Mouse (Mus musculus): ENCODE measurements around the gene Slc39a13. TPM values are rescaled to one million over a fixed set of nuclear protein-coding genes. Genes with fewer than 3 reads are reported as not detected.
"Not testable (repeated sequence)": the region's sequence is repeated elsewhere in the genome, so short reads cannot be mapped to it uniquely, and the experiment has no call there.

Gene Slc39a13
- polyA plus RNA-seq, 1 experiment from 2014 or later, result 21.9 TPM

DNA sequence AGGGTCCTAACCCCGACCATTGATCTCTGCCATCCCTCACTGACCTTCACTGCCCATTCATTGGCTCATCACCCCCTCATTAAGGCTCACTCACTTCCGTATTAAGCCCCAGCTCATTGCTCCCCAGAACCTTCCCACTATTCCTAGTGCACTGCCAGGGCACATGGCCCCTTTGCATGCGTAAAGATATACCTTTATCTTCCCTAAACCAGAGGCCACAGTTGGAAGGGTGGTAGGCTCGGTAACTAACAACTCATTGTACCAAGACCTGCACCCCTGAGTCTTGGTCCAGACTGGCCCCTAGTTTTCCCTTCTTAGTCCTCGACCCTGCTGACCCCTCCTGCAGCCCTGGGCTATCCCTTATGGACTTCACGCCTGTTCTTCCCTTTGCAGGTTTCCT lies 43.6 kb upstream of the Slc39a13 start:
- no peaks in the 10 kb centered on the region for H3K9me3 ChIP-seq (ENCODE audit: control insufficient read depth, low read length)
- H3K9ac ChIP-seq (ENCODE audit: low read length), result no peak overlapping the region
- no peak overlapping the region for H3K27ac ChIP-seq (ENCODE audit: low read depth, low read length)
- H3K4me3 ChIP-seq (ENCODE audit: low read depth, low read length), result no peak overlapping the region
- no peaks in the 10 kb centered on the region for H3K36me3 ChIP-seq (ENCODE audit: control insufficient read depth, insufficient read depth, low read length)
- ATAC-seq (ENCODE audit: insufficient read depth, low FRiP score, low TSS enrichment) (no peak), DNase-seq (ENCODE audit: low spot score) (no peak)
- no peaks in the 10 kb centered on the region for H3K27me3 ChIP-seq (ENCODE audit: control insufficient read depth, insufficient read depth, low read length)
- WGBS, result 77% methylated on average over 6 of the region's 6 CpGs
- H3K4me1 ChIP-seq (ENCODE audit: control insufficient read depth, insufficient read depth, low read length), result no peaks in the 10 kb centered on the region
- no peak overlapping the region for H3K4me2 ChIP-seq (ENCODE audit: low read depth)

- Histone ChIP-seq H3K27ac (ENCODE audit: low read depth, low read length) (no peak overlapping the region), H3K9me3 (ENCODE audit: control insufficient read depth, low read length) (no peaks in the 10 kb centered on the region), H3K9ac (ENCODE audit: low read length) (no peak overlapping the region), H3K36me3 (ENCODE audit: control insufficient read depth, insufficient read depth, low read length) (no peaks in the 10 kb centered on the region), H3K4me1 (ENCODE audit: control insufficient read depth, insufficient read depth, low read length) (no peaks in the 10 kb centered on the region), H3K4me2 (ENCODE audit: low read depth) (no peak overlapping the region), H3K27me3 (ENCODE audit: control insufficient read depth, insufficient read depth, low read length) (no peaks in the 10 kb centered on the region), H3K4me3 (ENCODE audit: low read depth, low read length) (no peak overlapping the region)
- DNase-seq (ENCODE audit: low spot score) (no peak), ATAC-seq (ENCODE audit: insufficient read depth, low FRiP score, low TSS enrichment) (no peak)
- 81% methylated on average over 10 of the region's 10 CpGs for WGBS
Measured at GRCm38 (mm10) chr2:91113334-91113733, 43.1 kb upstream of the Slc39a13 start.

DNA sequence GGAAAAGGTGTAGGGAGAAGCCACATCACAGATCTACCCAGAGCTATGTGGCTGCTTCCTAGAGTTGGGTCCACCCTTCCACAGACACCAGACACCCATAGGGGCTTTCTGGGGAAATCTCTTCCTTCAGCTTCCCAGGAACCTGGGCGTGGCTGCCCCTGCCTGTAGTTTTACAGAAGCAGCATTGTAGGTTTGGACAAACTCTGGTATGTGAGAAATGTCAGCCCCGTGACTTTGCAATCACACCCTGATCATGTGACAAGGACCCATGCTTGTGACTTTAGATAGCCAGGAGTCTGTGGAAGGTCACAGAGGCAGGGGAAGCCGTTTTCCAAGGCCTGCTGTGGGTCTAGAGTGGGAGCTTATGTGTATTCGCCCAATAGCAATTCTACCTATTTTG lies 42.3 kb upstream of the Slc39a13 start:
- Histone ChIP-seq H3K27ac (ENCODE audit: low read depth, low read length) (no peak overlapping the region), H3K9me3 (ENCODE audit: control insufficient read depth, low read length) (no peaks in the 10 kb centered on the region), H3K4me2 (ENCODE audit: low read depth) (no peak overlapping the region), H3K4me1 (ENCODE audit: control insufficient read depth, insufficient read depth, low read length) (no peaks in the 10 kb centered on the region), H3K36me3 (ENCODE audit: control insufficient read depth, insufficient read depth, low read length) (no peaks in the 10 kb centered on the region), H3K27me3 (ENCODE audit: control insufficient read depth, insufficient read depth, low read length) (no peaks in the 10 kb centered on the region), H3K9ac (ENCODE audit: low read length) (no peak overlapping the region), H3K4me3 (ENCODE audit: low read depth, low read length) (no peak overlapping the region)
- WGBS, result 53% methylated on average over 4 of the region's 4 CpGs
- DNase-seq (ENCODE audit: low spot score) (no peak), ATAC-seq (ENCODE audit: insufficient read depth, low FRiP score, low TSS enrichment) (no peak)

- not testable (repeated sequence) for H3K27me3 ChIP-seq (ENCODE audit: control insufficient read depth, insufficient read depth, low read length); H3K27ac ChIP-seq (ENCODE audit: low read depth, low read length); H3K36me3 ChIP-seq (ENCODE audit: control insufficient read depth, insufficient read depth, low read length); H3K4me1 ChIP-seq (ENCODE audit: control insufficient read depth, insufficient read depth, low read length); ATAC-seq (ENCODE audit: insufficient read depth, low FRiP score, low TSS enrichment); H3K9me3 ChIP-seq (ENCODE audit: control insufficient read depth, low read length); DNase-seq (ENCODE audit: low spot score); H3K4me2 ChIP-seq (ENCODE audit: low read depth); H3K9ac ChIP-seq (ENCODE audit: low read length); H3K4me3 ChIP-seq (ENCODE audit: low read depth, low read length)
- WGBS, result 94% methylated on average over 3 of the region's 3 CpGs
Measured at GRCm38 (mm10) chr2:91111832-91112231, 41.6 kb upstream of the Slc39a13 start.

- H3K4me1 ChIP-seq (ENCODE audit: control insufficient read depth, insufficient read depth, low read length), result no peaks in the 10 kb centered on the region
- WGBS, result 77% methylated on average over 6 of the region's 6 CpGs
- H3K4me3 ChIP-seq (ENCODE audit: low read depth, low read length), result no peak overlapping the region
- DNase-seq (ENCODE audit: low spot score) (no peak), ATAC-seq (ENCODE audit: insufficient read depth, low FRiP score, low TSS enrichment) (no peak)
- H3K27ac ChIP-seq (ENCODE audit: low read depth, low read length), result no peak overlapping the region
- no peaks in the 10 kb centered on the region for H3K9me3 ChIP-seq (ENCODE audit: control insufficient read depth, low read length)
- H3K9ac ChIP-seq (ENCODE audit: low read length), result no peak overlapping the region
- no peak overlapping the region for H3K4me2 ChIP-seq (ENCODE audit: low read depth)
- H3K36me3 ChIP-seq (ENCODE audit: control insufficient read depth, insufficient read depth, low read length), result no peaks in the 10 kb centered on the region
- no peaks in the 10 kb centered on the region for H3K27me3 ChIP-seq (ENCODE audit: control insufficient read depth, insufficient read depth, low read length)
Measured at GRCm38 (mm10) chr2:91110429-91110828, 40.2 kb upstream of the Slc39a13 start.

DNA sequence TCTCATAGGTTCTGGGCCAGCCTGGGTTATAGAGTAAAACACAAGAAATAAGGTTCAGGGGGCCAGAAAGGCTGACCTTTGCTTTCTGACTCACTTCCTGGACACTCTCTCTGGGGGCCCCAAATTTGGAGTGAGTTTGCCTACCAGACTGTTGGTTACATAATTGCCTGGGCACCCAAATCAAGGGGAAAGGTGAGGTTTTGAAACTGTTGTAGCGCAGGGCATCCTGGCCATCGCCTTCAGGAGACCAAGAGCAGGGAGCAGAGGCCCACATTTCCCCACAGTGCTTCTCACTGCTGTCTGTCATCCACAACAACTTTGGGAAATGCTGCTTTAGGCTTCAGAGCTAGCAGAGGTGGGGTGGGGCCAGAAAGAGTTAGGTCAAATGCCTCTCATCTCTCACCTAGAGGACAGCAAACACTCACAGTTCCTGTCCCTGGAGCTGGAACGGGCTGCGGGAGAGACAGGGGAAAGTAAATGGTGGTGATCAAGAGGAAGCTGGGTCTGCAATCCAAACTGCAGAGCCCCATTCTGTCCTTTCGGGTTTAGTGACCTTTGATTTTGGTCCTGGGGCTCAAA lies 39.7 kb upstream of the Slc39a13 start:
- Histone ChIP-seq H3K4me3 (ENCODE audit: low read depth, low read length) (no peak overlapping the region), H3K4me2 (ENCODE audit: low read depth) (no peak overlapping the region), H3K9me3 (ENCODE audit: control insufficient read depth, low read length) (no peaks in the 10 kb centered on the region), H3K4me1 (ENCODE audit: control insufficient read depth, insufficient read depth, low read length) (no peaks in the 10 kb centered on the region), H3K36me3 (ENCODE audit: control insufficient read depth, insufficient read depth, low read length) (no peaks in the 10 kb centered on the region), H3K27ac (ENCODE audit: low read depth, low read length) (no peak overlapping the region), H3K9ac (ENCODE audit: low read length) (no peak overlapping the region), H3K27me3 (ENCODE audit: control insufficient read depth, insufficient read depth, low read length) (no peaks in the 10 kb centered on the region)
- DNase-seq (ENCODE audit: low spot score), result no peak
- 89% methylated on average over 5 of the region's 5 CpGs for WGBS
- ATAC-seq (ENCODE audit: insufficient read depth, low FRiP score, low TSS enrichment), result no peak

DNA sequence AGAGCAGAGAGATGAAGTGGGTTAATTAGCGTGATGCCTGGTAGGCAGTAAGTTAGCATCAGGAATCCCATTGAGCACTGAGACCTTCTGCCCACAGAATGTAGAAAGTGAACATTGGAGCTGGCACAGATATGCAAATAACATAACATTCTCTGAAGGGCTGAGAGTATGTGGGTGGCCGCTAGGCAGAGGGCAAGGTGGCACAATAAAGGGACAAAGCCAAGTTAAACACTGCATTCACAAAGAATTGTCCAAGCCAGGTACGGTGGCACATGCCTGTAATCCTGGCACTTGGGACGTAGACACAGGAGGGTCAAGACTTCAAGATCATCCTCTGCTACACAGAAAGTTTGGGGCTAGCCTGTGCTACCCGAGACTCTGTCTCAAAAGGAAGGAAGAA lies 39.0 kb upstream of the Slc39a13 start:
- ATAC-seq (ENCODE audit: insufficient read depth, low FRiP score, low TSS enrichment) (no peak), DNase-seq (ENCODE audit: low spot score) (no peak)
- Histone ChIP-seq H3K4me3 (ENCODE audit: low read depth, low read length) (no peak overlapping the region), H3K36me3 (ENCODE audit: control insufficient read depth, insufficient read depth, low read length) (no peaks in the 10 kb centered on the region), H3K4me1 (ENCODE audit: control insufficient read depth, insufficient read depth, low read length) (no peaks in the 10 kb centered on the region), H3K27ac (ENCODE audit: low read depth, low read length) (no peak overlapping the region), H3K4me2 (ENCODE audit: low read depth) (no peak overlapping the region), H3K9ac (ENCODE audit: low read length) (no peak overlapping the region), H3K9me3 (ENCODE audit: control insufficient read depth, low read length) (no peaks in the 10 kb centered on the region), H3K27me3 (ENCODE audit: control insufficient read depth, insufficient read depth, low read length) (no peaks in the 10 kb centered on the region)
- WGBS, result 85% methylated on average over 5 of the region's 5 CpGs

- H3K27me3 ChIP-seq (ENCODE audit: control insufficient read depth, insufficient read depth, low read length), result no peaks in the 10 kb centered on the region
- no peak overlapping the region for H3K4me2 ChIP-seq (ENCODE audit: low read depth)
- H3K9ac ChIP-seq (ENCODE audit: low read length), result no peak overlapping the region
- DNase-seq (ENCODE audit: low spot score) (no peak), ATAC-seq (ENCODE audit: insufficient read depth, low FRiP score, low TSS enrichment) (no peak)
- no peaks in the 10 kb centered on the region for H3K36me3 ChIP-seq (ENCODE audit: control insufficient read depth, insufficient read depth, low read length)
- no peaks in the 10 kb centered on the region for H3K4me1 ChIP-seq (ENCODE audit: control insufficient read depth, insufficient read depth, low read length)
- no peak overlapping the region for H3K27ac ChIP-seq (ENCODE audit: low read depth, low read length)
- no peak overlapping the region for H3K4me3 ChIP-seq (ENCODE audit: low read depth, low read length)
- WGBS, result 83% methylated on average over 3 of the region's 3 CpGs
- H3K9me3 ChIP-seq (ENCODE audit: control insufficient read depth, low read length), result no peaks in the 10 kb centered on the region
Measured at GRCm38 (mm10) chr2:91108156-91108555, 37.9 kb upstream of the Slc39a13 start.

- Histone ChIP-seq H3K4me1 (ENCODE audit: control insufficient read depth, insufficient read depth, low read length) (no peaks in the 10 kb centered on the region), H3K36me3 (ENCODE audit: control insufficient read depth, insufficient read depth, low read length) (no peaks in the 10 kb centered on the region), H3K27me3 (ENCODE audit: control insufficient read depth, insufficient read depth, low read length) (no peaks in the 10 kb centered on the region), H3K4me2 (ENCODE audit: low read depth) (no peak overlapping the region), H3K9ac (ENCODE audit: low read length) (peak overlapping the region; percentile 8; the same call in 1 of the 2 replicates), H3K4me3 (ENCODE audit: low read depth, low read length) (no peak overlapping the region), H3K27ac (ENCODE audit: low read depth, low read length) (no peak overlapping the region), H3K9me3 (ENCODE audit: control insufficient read depth, low read length) (no peaks in the 10 kb centered on the region)
- peak; percentile 90 for DNase-seq (ENCODE audit: low spot score)
- ATAC-seq (ENCODE audit: insufficient read depth, low FRiP score, low TSS enrichment), result peak; percentile 74
- WGBS, result 21% methylated on average over 7 of the region's 7 CpGs
Measured at GRCm38 (mm10) chr2:91101124-91101740, 31.0 kb upstream of the Slc39a13 start.

Measured in neural tube, embryonic 11.5 days (tissue).